Mouse (Mus musculus) retina, postnatal 1 day (tissue): ENCODE measurements around the gene Olfr1281.
"Not testable (repeated sequence)": the region's sequence is repeated elsewhere in the genome, so short reads cannot be mapped to it uniquely, and the experiment has no call there.

Experiments
- DNase-seq: peaks from one replicate; pipeline ENCODE4 v3.0.0-alpha.2; 2012

Gene Olfr1281

GRCm38 (mm10) chr2:111326220-111326619, at the start of gene Olfr1281:
Gene Olfr1281, plus strand, starts transcription at chr2:111326520.
- no peak for DNase-seq

- no peak for DNase-seq
These were observed 36.5 kb upstream of the Olfr1281 start, which contains the start of gene Olfr1278 for GRCm38 (mm10) chr2:111289836-111290235. Gene Olfr1278, plus strand, starts transcription at chr2:111290136.

DNA sequence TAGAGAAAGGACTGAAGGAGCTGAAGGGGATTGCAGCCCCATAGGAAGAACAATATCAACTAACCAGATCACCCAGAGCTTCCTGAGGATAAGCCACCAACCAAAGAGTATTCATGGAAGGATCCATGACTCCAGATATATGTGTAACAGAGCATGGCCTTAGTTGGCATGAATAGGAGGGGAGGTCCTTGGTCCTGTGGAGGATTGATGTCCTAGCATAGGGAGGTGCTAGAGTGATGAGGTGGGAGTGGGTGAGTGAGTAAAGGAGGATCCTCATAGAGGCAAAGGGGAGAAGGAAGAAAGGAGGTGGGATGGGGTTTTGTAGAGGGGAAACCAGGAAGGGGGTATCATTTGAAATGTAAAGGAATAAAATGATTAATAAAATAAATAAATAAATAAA, 27.8 kb upstream of the Olfr1281 start:
- DNase-seq = no peak

GRCm38 (mm10) chr2:111300374-111300773, 25.9 kb upstream of the Olfr1281 start, which contains the start of gene Olfr1279:
Gene Olfr1279, plus strand, starts transcription at chr2:111300635.
- no peak for DNase-seq

DNA sequence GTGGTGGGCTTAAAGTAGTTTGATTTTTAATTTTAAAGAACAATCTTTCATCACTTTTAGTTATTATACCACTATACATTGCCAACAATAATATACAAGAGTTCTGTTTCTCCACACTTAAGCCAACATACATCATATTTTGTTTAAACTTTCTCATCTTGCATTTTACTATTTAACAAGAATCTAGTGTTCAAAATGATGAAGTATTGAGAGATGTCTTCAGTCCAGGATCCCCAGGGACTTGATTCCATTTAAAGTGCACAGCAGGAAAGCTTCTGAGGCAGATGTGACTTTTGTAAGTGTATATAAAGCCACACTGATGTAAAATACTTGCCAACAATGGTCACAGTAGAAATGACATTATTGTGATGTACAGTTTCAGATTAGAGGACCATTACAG, 12.6 kb upstream of the Olfr1281 start, which contains the start of gene Olfr1280:
Gene Olfr1280 (plus strand): TSS at position 301 of the 400 bp plus-strand sequence.
- no peak for DNase-seq

- not testable (repeated sequence) for DNase-seq
These were observed 7.4 kb downstream of the Olfr1281 start for GRCm38 (mm10) chr2:111333721-111334120.

DNA sequence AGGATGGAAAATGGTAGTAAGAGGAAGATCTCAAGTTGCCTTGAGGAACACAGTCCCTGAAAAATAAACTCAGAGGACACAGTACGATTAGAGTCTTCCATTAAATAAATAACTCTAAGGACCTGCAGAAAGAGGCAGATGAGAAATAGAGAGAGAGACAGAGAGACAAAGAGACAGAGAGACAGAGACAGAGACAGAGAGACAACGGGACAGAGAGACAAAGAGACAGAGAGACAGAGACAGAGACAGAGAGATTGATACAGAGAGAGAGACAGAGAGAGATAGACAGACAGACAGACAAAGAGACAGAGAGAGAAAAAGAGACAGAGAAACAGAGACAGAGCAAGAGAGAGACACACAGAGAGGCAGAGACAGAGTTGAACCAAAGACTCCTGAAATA, 9.7 kb downstream of the Olfr1281 start, which contains the start of gene Olfr1282:
Gene Olfr1282 (minus strand): TSS at position 101 of the 400 bp plus-strand sequence.
- no peak for DNase-seq

GRCm38 (mm10) chr2:111366490-111366889, 40.2 kb downstream of the Olfr1281 start, which contains the start of gene Olfr1283:
Gene Olfr1283, plus strand, starts transcription at chr2:111366790.
- no peak for DNase-seq

DNA sequence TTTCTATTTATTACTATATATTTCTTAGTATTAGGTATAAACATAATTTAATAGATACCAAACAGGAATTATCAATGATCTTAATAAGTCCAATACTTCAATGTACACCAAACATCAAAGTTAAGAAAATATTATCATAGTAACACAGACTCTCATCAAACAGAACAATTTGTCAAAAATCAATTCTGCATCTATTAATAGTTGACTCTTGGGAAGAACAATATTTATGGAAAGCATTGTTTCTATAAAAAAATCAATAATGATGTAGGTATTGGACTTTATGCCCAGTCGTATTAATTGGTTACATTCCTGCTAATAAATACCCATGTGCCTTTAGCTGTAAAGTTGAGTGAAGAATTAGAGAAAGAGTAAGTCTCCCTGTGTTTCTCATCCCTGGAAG, 48.9 kb downstream of the Olfr1281 start, which contains the start of gene Olfr1284:
Gene Olfr1284 (plus strand): TSS at position 301 of the 400 bp plus-strand sequence.
- no peak for DNase-seq
